Mouse (Mus musculus): ENCODE measurements around the gene Tmem214.
"Not testable (repeated sequence)": the region's sequence is repeated elsewhere in the genome, so short reads cannot be mapped to it uniquely, and the experiment has no call there.

Tmem214 gene

GRCm38 (mm10) chr5:30878616-30879015, 10.8 kb downstream of the Tmem214 start:
- DNase-seq (ENCODE audit: inconsistent ontology term) = no peak

- DNase-seq (ENCODE audit: inconsistent ontology term) = no peak
Measured at GRCm38 (mm10) chr5:30879347-30879943, 11.6 kb downstream of the Tmem214 start.

GRCm38 (mm10) chr5:30881839-30882238, 14.0 kb downstream of the Tmem214 start:
- DNase-seq (ENCODE audit: inconsistent ontology term) = not testable (repeated sequence)

- DNase-seq (ENCODE audit: inconsistent ontology term) = no peak
Measured at GRCm38 (mm10) chr5:30886209-30886608, 18.4 kb downstream of the Tmem214 start.

- DNase-seq (ENCODE audit: inconsistent ontology term) = no peak
Measured at GRCm38 (mm10) chr5:30886731-30887130, 18.9 kb downstream of the Tmem214 start.

- peak; percentile 87 for DNase-seq (ENCODE audit: inconsistent ontology term)
Measured at GRCm38 (mm10) chr5:30887331-30887761, 19.5 kb downstream of the Tmem214 start.

GRCm38 (mm10) chr5:30887858-30888336, 20.1 kb downstream of the Tmem214 start:
- DNase-seq (ENCODE audit: inconsistent ontology term) = peak; percentile 97

GRCm38 (mm10) chr5:30888337-30889087, 20.7 kb downstream of the Tmem214 start, which contains the start of gene Agbl5:
Agbl5 (plus strand) TSS chr5:30888694.
- DNase-seq (ENCODE audit: inconsistent ontology term) = peak; percentile 91

GRCm38 (mm10) chr5:30889088-30889754, 21.4 kb downstream of the Tmem214 start:
- DNase-seq (ENCODE audit: inconsistent ontology term) = no peak

- no peak for DNase-seq (ENCODE audit: inconsistent ontology term)
Measured at GRCm38 (mm10) chr5:30890375-30890774, 22.6 kb downstream of the Tmem214 start.

GRCm38 (mm10) chr5:30901860-30902259, 34.0 kb downstream of the Tmem214 start:
- peak; percentile 71 for DNase-seq (ENCODE audit: inconsistent ontology term)

- peak; percentile 95 for DNase-seq (ENCODE audit: inconsistent ontology term)
Measured at GRCm38 (mm10) chr5:30907413-30908059, 39.7 kb downstream of the Tmem214 start, which contains the start of gene Ost4. Ost4 (minus strand) TSS chr5:30907788.

- DNase-seq (ENCODE audit: inconsistent ontology term) = no peak
Measured at GRCm38 (mm10) chr5:30908426-30909299, 40.9 kb downstream of the Tmem214 start.

GRCm38 (mm10) chr5:30909300-30909659, 41.5 kb downstream of the Tmem214 start:
- DNase-seq (ENCODE audit: inconsistent ontology term) = no peak

GRCm38 (mm10) chr5:30909863-30910262, 42.1 kb downstream of the Tmem214 start:
- no peak for DNase-seq (ENCODE audit: inconsistent ontology term)

- no peak for DNase-seq (ENCODE audit: inconsistent ontology term)
Measured at GRCm38 (mm10) chr5:30910481-30910880, 42.7 kb downstream of the Tmem214 start.

- DNase-seq (ENCODE audit: inconsistent ontology term) = peak; percentile 72
Measured at GRCm38 (mm10) chr5:30912156-30912555, 44.3 kb downstream of the Tmem214 start.

- peak; percentile 94 for DNase-seq (ENCODE audit: inconsistent ontology term)
Measured at GRCm38 (mm10) chr5:30913060-30913841, 45.4 kb downstream of the Tmem214 start, which contains the start of gene Emilin1. Emilin1 (plus strand) TSS chr5:30913402.

GRCm38 (mm10) chr5:30914101-30914635, 46.4 kb downstream of the Tmem214 start:
- DNase-seq (ENCODE audit: inconsistent ontology term) = no peak

- no peak for DNase-seq (ENCODE audit: inconsistent ontology term)
Measured at GRCm38 (mm10) chr5:30914849-30915248, 47.0 kb downstream of the Tmem214 start.
